Mouse (Mus musculus): ENCODE measurements at regions not wholly inside any gene's neighbourhood (a gene's known extent, or its start where the extent isn't known, plus 50 kb on each side); places are given as distances from the start of the nearest gene placed in this dataset.
"Not testable (repeated sequence)": the region's sequence is repeated elsewhere in the genome, so short reads cannot be mapped to it uniquely, and the experiment has no call there.

GRCm38 (mm10) chr13:6859551-6859950 lies 211.0 kb upstream of the Pfkp start:
- DNase-seq (ENCODE audit: low spot score in 2 of 2) = no peak
- intact Hi-C loops (cut with DNase I) = no loop called here

DNA sequence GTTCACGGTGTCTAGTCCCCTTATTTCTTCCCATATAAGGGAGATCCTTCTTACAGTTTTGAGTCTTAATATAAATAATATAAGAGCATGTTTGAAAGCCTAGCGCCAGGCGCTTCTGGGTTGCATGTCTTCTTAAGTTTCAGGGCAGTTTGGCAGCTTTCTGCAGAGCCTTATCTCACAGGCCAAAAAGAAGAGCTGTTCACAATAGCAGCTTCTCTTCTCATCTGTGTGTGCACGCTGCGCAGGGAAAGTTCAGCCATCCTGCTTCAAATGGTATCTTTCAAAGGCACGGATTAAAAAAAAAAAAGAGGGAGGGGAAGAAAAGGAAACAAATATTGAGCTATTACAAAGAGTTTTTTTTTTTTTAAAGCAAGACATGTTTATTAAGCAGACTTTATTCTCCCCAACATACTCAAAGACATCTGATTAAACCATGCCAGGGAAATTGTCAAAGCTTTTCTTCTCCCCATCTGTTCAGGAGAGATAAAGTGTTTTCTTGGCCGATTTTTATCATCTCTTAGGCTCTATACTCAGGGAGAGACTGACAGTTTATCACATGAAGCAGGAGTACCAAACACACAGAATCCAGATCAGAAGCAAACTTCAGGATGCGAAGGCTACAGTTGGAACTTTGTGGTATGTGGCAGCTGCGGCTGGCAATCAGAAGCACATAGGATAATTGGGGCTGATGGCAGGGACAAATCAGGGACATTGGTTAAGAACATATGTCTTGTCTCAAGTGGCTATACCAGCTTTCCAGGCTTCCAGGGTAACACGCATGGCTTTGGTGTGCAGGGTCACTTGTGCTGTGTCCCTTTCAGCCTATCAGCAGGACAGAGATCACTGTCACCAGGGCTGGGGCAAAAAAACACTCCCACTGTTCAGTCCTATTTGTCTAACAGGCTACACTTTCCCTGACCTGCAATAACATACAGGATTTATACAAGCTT lies 206.9 kb upstream of the Pfkp start:
- intact Hi-C loops (cut with DNase I) = no loop called here

DNA sequence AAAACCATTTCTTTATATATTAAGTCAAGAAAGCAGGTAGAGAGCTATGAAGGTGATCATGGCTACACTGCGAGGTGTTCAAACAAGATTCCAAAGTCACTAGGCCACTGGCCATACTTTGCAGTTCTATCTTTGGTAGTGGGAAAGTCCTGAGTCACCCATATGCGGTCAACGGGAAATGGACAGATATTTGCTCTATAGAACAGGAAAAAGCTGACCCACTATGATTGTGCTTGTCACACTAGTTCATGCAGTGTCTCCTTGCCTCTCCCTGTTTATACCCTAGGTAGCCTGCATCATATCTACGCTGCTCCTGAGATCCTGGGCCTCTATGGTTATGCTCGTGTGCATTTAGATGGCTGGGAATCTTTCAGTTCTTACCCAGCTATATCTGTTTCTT lies 188.9 kb upstream of the Pfkp start:
- intact Hi-C loops (cut with DNase I) = loop anchor here (10.0 kb wide), 2 partner anchors 1337 to 1947 kb away; no protein-coding TSS in a partner anchor

More for the DNA sequence above, 206.9 kb upstream of the Pfkp start:
- no peak for DNase-seq (ENCODE audit: low spot score in 2 of 2)

GRCm38 (mm10) chr13:6837075-6837422 lies 188.5 kb upstream of the Pfkp start:
- intact Hi-C loops (cut with DNase I) = loop anchor here (10.0 kb wide), 2 partner anchors 1338 to 1948 kb away; no protein-coding TSS in a partner anchor
- no peak for DNase-seq (ENCODE audit: low spot score in 2 of 2)

More for the DNA sequence above, 188.9 kb upstream of the Pfkp start:
- DNase-seq (ENCODE audit: low spot score in 2 of 2) = no peak

GRCm38 (mm10) chr13:6836351-6837074 lies 187.9 kb upstream of the Pfkp start:
- intact Hi-C loops (cut with DNase I) = loop anchor here (10.0 kb wide), 2 partner anchors 1338 to 1948 kb away; no protein-coding TSS in a partner anchor

DNA sequence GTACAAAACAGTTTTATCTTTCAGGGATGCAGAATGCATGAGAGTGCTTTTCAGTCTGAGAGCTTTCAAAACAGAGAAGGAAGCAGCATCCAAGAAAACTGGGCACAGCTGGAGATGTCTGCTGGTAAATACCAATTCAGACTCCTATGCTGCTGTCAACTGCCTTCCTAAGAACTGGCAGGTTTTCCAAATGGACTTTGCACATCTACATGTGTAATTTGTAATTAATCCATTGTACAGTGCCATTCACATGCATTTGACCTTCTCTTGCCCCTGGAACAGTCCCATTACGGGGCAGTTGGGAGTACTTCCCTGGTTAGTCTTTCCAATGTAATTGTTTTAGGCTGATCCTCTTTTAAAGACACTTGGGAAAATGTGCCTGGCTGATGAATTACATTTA lies 181.3 kb upstream of the Pfkp start:
- DNase-seq (ENCODE audit: low spot score in 2 of 2) = no peak
- intact Hi-C loops (cut with DNase I) = loop anchor here (10.0 kb wide), 2 partner anchors 1345 to 1955 kb away; no protein-coding TSS in a partner anchor

More at GRCm38 (mm10) chr13:6836351-6837074, 187.9 kb upstream of the Pfkp start:
- peak; percentile 32 to 48 for DNase-seq (ENCODE audit: low spot score in 2 of 2)

DNA sequence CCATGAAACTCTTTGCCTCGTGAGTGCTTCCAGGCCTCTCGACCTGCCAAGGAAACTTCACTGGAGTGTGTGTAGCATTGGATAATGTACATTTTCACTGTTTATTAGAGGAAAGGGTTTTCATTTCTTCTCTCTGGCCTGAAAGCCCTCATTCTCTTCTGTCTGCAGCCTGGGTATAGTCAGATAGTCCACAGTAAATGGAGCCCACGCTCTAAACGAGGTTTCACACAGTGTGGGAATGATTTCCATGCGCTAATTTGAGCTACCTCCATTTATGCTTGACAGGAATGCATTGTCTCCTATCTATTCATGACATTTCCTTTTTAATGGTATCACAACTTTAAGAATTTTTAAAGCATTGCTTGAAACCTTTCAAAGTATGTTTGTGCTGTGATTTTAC lies 180.8 kb upstream of the Pfkp start:
- intact Hi-C loops (cut with DNase I) = no loop called here
- DNase-seq (ENCODE audit: low spot score in 2 of 2) = no peak

- intact Hi-C loops (cut with DNase I); DNase-seq (ENCODE audit: low spot score in 2 of 2): not testable (repeated sequence)
Measured at GRCm38 (mm10) chr13:6828601-6829330, 180.2 kb upstream of the Pfkp start.

DNA sequence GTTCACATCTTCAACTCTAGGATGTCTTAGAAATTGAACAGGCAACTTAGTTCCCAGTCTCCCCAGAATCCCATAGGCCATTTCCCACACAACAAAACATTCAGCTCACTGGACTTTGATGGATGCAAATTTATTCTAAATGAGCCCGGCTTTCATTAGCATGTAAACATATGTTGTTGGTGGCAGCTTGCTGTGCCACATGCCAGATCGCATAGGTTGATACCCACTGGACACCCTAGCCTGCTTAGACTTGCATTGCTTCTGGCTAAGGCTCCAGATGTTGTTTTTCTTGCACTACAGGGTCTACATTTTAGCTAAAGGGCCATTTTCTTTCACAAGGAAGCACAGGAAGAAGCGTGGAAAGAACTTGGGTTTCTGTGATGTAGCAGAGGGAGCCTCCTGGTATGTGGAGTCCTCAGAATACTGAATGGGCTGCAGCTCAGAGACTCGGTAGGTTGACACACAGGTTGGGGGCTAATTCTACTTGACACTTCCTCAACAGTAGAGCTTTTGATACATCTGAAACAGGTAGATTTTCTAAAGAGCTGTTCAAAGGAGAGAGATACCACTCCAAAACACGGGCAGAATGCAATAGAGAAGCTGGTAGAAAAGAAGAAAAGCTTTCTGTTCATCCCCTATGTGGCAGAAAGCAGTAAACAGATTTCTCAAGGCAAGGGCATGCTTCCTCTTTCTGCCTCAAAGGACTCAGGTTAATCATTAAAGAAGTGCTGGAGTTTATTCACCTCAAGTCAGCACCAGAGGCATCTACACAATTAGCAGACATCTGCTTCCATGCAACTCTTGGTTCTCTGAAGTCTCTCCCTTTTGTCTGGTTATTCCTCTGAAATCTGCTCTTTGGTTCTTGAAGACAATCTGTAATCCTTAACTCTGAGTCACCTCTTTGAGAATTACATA lies 153.9 kb upstream of the Pfkp start:
- intact Hi-C loops (cut with DNase I) = no loop called here
- DNase-seq (ENCODE audit: low spot score in 2 of 2) = no peak

- DNase-seq (ENCODE audit: low spot score in 2 of 2) = no peak
- intact Hi-C loops (cut with DNase I) = no loop called here
Measured at GRCm38 (mm10) chr13:6767936-6768588, 119.5 kb upstream of the Pfkp start.

- intact Hi-C loops (cut with DNase I) = no loop called here
Measured at GRCm38 (mm10) chr13:6757151-6757550, 108.6 kb upstream of the Pfkp start.

DNA sequence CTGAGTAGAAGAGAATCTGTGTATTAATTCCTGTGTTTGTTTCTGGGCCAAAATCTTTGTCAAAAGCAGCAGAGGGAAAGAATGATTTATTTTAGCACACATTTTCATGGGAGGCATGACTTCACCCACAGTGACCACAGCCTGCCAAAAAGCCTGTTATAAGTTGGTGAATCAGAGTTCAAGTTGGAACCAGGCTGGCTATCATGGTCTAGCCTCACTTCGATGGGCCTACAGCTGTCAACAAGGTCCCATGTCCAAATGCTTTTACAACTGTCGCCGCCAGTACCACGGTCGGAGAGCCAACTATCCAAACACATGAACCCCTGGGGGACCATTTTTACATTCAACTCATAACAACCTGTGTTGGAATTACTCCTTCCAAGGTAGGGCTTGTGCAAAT lies 103.0 kb upstream of the Pfkp start:
- DNase-seq (ENCODE audit: low spot score in 2 of 2) = no peak

More at GRCm38 (mm10) chr13:6757151-6757550, 108.6 kb upstream of the Pfkp start:
- no peak for DNase-seq (ENCODE audit: low spot score in 2 of 2)

GRCm38 (mm10) chr13:6751149-6751548 lies 102.6 kb upstream of the Pfkp start:
- intact Hi-C loops (cut with DNase I) = no loop called here
- DNase-seq (ENCODE audit: low spot score in 2 of 2) = no peak

More for the DNA sequence above, 103.0 kb upstream of the Pfkp start:
- intact Hi-C loops (cut with DNase I) = no loop called here

- DNase-seq (ENCODE audit: low spot score in 2 of 2) = no peak
- intact Hi-C loops (cut with DNase I) = no loop called here
Measured at GRCm38 (mm10) chr13:6741916-6742315, 93.3 kb upstream of the Pfkp start.

DNA sequence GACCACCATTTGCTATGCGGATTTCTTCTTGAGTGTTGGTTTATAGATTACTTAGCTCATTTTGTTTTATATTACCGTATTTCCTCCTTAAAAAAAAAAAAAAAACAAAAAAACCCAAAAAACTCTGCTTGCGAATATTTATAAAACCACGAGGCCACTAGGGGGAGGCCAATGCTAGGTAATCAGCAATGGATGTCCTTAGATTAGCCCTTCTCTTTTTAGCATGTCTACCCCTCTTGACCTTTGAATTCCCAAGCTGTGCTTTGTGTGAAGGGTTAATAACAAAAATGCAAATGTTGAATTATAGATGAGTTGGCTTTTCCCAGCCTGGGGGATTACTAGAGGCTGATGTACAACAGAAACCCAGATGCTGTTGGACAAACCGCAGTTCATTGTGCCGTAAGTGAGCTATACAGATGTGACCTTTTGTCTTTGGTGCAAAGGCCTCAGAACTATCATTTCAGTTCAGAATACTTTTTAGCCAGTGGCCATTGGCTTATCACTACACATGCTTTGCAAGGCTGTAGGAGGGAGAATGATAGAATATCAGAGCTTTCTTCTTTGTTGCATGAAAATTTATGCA lies 88.5 kb upstream of the Pfkp start:
- intact Hi-C loops (cut with DNase I) = no loop called here
- DNase-seq (ENCODE audit: low spot score in 2 of 2) = no peak

Measured in left cerebral cortex, postnatal 36 days (tissue).